Mouse (Mus musculus) limb, embryonic 14.5 days (tissue): ENCODE measurements around the gene Snrpd3. TPM values are rescaled to one million over a fixed set of nuclear protein-coding genes. Genes with fewer than 3 reads are reported as not detected.
"Not testable (repeated sequence)": the region's sequence is repeated elsewhere in the genome, so short reads cannot be mapped to it uniquely, and the experiment has no call there.

Experiments
- ATAC-seq: fragments of 200-750 bp; cut with Nextera tagmentation; 2 replicates; pipeline ENCODE4 v1.8.0; 2017; ENCODE audit warnings: low read depth, moderate number of reproducible peaks, moderate TSS enrichment; ENCODE audit not compliant: low FRiP score
- DNase-seq: peaks from one replicate; pipeline ENCODE4 v3.0.0-alpha.2; 2015; ENCODE audit warnings: low spot score
- H3K27ac ChIP-seq: fragments of 300-500 bp; sonication (generic); replicated peaks from 2 replicates; pipeline ENCODE4 v1.5.1; 2014; ENCODE audit warnings: low read depth, mild to moderate bottlenecking, low read length, moderate library complexity, mixed read lengths
- H3K27me3 ChIP-seq: fragments of 300-500 bp; sonication (generic); 2 replicates; pipeline ENCODE4 v1.6.1; 2014; ENCODE audit warnings: low read length, mixed read lengths; ENCODE audit not compliant: control insufficient read depth, insufficient read depth
- H3K36me3 ChIP-seq: fragments of 300-500 bp; sonication (generic); 2 replicates; pipeline ENCODE4 v1.6.1; 2014; ENCODE audit warnings: mild to moderate bottlenecking, low read length, moderate library complexity, mixed read lengths; ENCODE audit not compliant: control insufficient read depth, insufficient read depth
- H3K4me1 ChIP-seq: fragments of 300-500 bp; sonication (generic); 2 replicates; pipeline ENCODE4 v1.6.1; 2014; ENCODE audit warnings: antibody characterized with exemption, low read length, mixed read lengths; ENCODE audit not compliant: control insufficient read depth, insufficient read depth
- H3K4me2 ChIP-seq: fragments of 300-500 bp; sonication (generic); replicated peaks from 2 replicates; pipeline ENCODE4 v1.6.1; 2014; ENCODE audit warnings: low read depth, mild to moderate bottlenecking, low read length, moderate library complexity; ENCODE audit not compliant: severe bottlenecking
- H3K4me3 ChIP-seq: fragments of 300-500 bp; sonication (generic); replicated peaks from 2 replicates; pipeline ENCODE4 v1.5.1; 2014; ENCODE audit warnings: low read length
- H3K9ac ChIP-seq: fragments of 300-500 bp; sonication (generic); 2 replicates; pipeline ENCODE4 v1.6.1; 2014; ENCODE audit warnings: mild to moderate bottlenecking, low read depth, low read length, moderate library complexity; ENCODE audit not compliant: severe bottlenecking
- H3K9me3 ChIP-seq: fragments of 300-500 bp; sonication (generic); 2 replicates; pipeline ENCODE4 v1.6.1; 2016; ENCODE audit warnings: low read length; ENCODE audit not compliant: control insufficient read depth
- POLR2A ChIP-seq: fragments of 200-500 bp; IDR thresholded peaks from 2 replicates; pipeline ENCODE4 v1.8.0; 2012; ENCODE audit warnings: inconsistent platforms, mild to moderate bottlenecking, moderate library complexity, borderline replicate concordance; ENCODE audit not compliant: insufficient read depth, insufficient read length; ENCODE audit errors: extremely low read depth
- WGBS: fragments of 180-500 bp; shearing (Covaris S2); extraction: QIAGEN DNeasy Blood & Tissue Kit; methylation state at CpG from one replicate; pipeline ENCODE4 v1.1.7; 2014; 5-methylcytosine and 5-hydroxymethylcytosine counted together
- polyA plus RNA-seq, 2 experiments: library from polyadenylated mRNA; depleted of rRNA in 1 of 2; stranded (reverse) in 1 of 2; unstranded in 1 of 2; fragments of >200 nt; fragmentation: Nextera tagmentation in 1 of 2; extraction: Ambion mirVana in 1 of 2; gene quantifications; 2 replicates each; pipeline versions ENCODE4 v1.2.1 to v1.2.3; 2012 to 2014

Gene Snrpd3
- polyA plus RNA-seq, 2 experiments = 121 to 173 TPM

DNA sequence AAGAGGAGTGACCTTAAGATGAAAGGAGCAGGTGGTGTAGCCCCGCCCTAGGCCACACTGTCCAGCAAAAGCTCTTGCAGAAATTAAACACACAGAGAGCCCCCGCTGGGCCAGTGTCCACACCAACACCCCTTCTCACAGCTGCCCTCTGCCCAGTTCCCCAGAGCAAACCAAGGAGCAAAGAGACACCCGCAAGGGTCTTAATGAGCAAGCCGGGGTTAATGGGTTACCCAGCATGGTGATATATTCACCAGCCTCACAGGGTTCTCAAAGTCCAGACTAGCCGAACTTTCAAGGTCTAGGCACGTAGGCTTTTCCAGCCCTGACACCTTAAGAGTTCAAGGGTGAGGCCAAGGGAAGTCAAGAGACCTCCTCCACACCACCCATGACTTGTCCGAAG lies 48.6 kb downstream of the Snrpd3 start:
- no peak overlapping the region for H3K27ac ChIP-seq
- no peak overlapping the region for H3K4me2 ChIP-seq
- DNase-seq (no peak), ATAC-seq (no peak)
- H3K36me3 ChIP-seq = no peaks in the 10 kb centered on the region
- TF ChIP-seq POLR2A = no peak
- no peaks in the 10 kb centered on the region for H3K9me3 ChIP-seq
- WGBS = 61% methylated on average over 7 of the region's 7 CpGs
- H3K9ac ChIP-seq = no peak overlapping the region
- H3K4me1 ChIP-seq = no peaks in the 10 kb centered on the region
- H3K4me3 ChIP-seq = no peak overlapping the region
- peaks cover 3% of the 10 kb centered on the region; the same call in 1 of the 2 replicates for H3K27me3 ChIP-seq

DNA sequence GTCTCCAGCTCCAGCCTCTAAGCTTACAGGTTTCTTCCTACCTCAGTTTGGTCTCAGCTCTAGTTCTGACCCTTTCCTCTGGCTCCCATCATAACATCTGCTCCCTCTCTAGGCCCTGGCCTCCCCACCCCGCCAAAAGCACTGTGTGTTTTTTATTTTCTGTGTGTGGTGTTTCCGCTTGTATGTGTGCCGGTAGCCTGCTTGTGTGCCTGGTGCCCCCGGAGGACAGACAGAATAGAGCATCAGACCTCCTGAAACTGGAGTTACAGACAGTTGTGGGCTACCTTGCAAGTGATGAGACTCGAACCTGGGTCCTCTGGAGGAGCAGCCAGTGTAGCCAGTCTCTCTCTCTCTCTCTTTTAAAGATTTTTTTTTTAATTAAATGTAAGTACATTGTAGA lies 49.0 kb downstream of the Snrpd3 start:
- H3K4me2 ChIP-seq = no peak overlapping the region
- no peaks in the 10 kb centered on the region for H3K27me3 ChIP-seq
- TF ChIP-seq POLR2A = no peak
- no peaks in the 10 kb centered on the region for H3K9me3 ChIP-seq
- no peak overlapping the region for H3K9ac ChIP-seq
- H3K4me3 ChIP-seq = no peak overlapping the region
- H3K36me3 ChIP-seq = no peaks in the 10 kb centered on the region
- WGBS = 76% methylated on average over 5 of the region's 5 CpGs
- no peaks in the 10 kb centered on the region for H3K4me1 ChIP-seq
- no peak overlapping the region for H3K27ac ChIP-seq
- DNase-seq = no peak
- no peak for ATAC-seq

DNA sequence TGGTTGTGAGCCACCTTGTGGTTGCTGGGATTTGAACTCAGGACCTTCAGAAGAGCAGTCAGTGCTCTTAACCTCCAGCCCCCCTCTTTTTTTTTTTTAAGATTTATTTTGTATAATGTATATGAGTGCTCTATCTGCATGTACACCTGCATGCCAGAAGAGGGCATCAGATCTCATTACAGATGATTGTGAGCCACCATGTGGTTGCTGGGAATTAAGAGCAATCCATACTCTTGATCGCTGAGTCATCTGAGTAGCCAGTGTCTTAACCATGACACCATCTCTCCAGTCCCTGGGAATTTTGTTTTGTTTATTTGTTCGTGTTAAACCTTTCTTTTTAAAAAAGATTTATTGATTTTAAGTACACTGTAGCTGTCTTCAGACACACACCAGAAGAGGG lies 49.4 kb downstream of the Snrpd3 start:
- ATAC-seq, H3K36me3 ChIP-seq: not testable (repeated sequence)

DNA sequence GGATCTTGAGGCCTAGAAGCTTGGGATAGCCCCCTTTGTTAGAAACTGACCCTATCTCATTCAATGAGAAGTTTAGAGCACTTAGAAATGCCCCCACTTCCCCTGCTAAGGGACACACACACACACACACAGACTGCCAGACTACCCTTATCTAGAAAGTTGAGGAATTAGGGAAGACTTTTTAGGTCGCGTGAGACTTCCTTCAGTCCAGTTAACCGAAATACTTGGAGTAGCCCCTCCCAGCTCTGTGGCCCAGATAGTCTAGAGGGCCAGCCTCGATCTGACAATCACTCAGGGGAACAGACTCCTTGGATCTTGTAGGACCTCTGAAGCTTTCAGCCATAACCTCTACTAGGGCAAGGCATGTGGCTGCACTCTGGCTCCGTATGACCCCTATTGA lies 50.7 kb downstream of the Snrpd3 start:
- Histone ChIP-seq H3K9me3 (no peaks in the 10 kb centered on the region), H3K4me3 (no peak overlapping the region), H3K4me1 (no peaks in the 10 kb centered on the region), H3K27ac (no peak overlapping the region), H3K27me3 (no peaks in the 10 kb centered on the region), H3K4me2 (no peak overlapping the region), H3K36me3 (no peaks in the 10 kb centered on the region), H3K9ac (no peak overlapping the region)
- DNase-seq (no peak), ATAC-seq (no peak)
- no peak for TF ChIP-seq POLR2A
- 45% methylated on average over 5 of the region's 5 CpGs for WGBS

More for the DNA sequence above, 49.4 kb downstream of the Snrpd3 start:
- not testable (repeated sequence) for H3K9ac ChIP-seq, H3K4me2 ChIP-seq, H3K4me1 ChIP-seq, H3K4me3 ChIP-seq, H3K27me3 ChIP-seq, H3K27ac ChIP-seq, H3K9me3 ChIP-seq, DNase-seq
- WGBS = 81% methylated on average over 2 of the region's 2 CpGs

DNA sequence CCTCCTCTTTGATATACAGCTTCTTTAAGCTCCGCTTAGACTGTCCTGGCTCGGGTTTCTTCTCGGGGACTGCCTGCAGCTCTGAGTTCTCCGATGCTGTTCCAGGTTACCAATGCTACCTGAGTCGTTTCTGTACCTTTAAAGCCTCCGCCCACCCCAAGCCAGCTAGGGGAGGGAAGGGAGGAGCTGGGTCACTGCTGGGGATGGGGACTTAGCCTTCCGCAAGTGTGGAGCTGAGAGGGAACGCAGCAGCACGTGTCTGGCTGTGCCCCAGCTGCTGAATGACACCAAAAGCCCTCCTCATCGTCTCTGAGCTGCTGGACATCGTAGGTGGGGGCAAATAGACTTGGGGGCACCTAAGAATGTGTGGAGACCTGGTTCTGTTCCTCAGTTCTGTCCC lies 51.1 kb downstream of the Snrpd3 start:
- 7% methylated on average over 11 of the region's 11 CpGs for WGBS
- Histone ChIP-seq H3K4me2 (no peak overlapping the region), H3K4me3 (no peak overlapping the region), H3K27ac (no peak overlapping the region), H3K4me1 (no peaks in the 10 kb centered on the region), H3K9me3 (no peaks in the 10 kb centered on the region), H3K27me3 (no peaks in the 10 kb centered on the region), H3K36me3 (no peaks in the 10 kb centered on the region), H3K9ac (no peak overlapping the region)
- DNase-seq = no peak
- no peak for ATAC-seq
- TF ChIP-seq POLR2A = no peak

DNA sequence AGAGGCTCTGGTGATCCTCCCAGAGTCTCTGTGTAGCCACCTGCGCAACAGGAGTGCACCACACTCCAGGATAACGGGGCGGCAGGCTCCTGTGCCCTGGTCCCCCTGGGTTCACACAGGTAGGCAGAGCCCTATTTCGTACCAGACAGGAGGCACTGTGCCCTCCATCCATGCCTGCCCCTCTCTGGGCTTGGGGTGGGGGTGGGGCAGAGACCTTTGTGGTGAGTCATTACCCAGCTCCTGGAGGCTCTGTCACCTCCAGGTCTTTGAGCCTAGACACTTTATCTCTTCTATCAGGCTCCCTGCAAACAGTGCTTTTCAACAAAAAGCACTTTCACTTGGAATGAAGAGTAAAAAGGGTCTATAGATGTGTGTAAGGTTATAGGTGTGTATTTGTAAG lies 51.5 kb downstream of the Snrpd3 start:
- H3K4me2 ChIP-seq = no peak overlapping the region
- 25% methylated on average over 4 of the region's 4 CpGs for WGBS

More for the DNA sequence above, 51.5 kb downstream of the Snrpd3 start:
- Histone ChIP-seq H3K9me3 (no peaks in the 10 kb centered on the region), H3K9ac (no peak overlapping the region), H3K27me3 (no peaks in the 10 kb centered on the region), H3K27ac (no peak overlapping the region), H3K36me3 (no peaks in the 10 kb centered on the region), H3K4me3 (no peak overlapping the region), H3K4me1 (no peaks in the 10 kb centered on the region)
- no peak for TF ChIP-seq POLR2A
- no peak for ATAC-seq
- no peak for DNase-seq
